Mouse (Mus musculus): Measurements from ENCODE around the gene Kirrel3. TPM values are rescaled to one million over a fixed set of nuclear protein-coding genes. Genes with fewer than 3 reads are reported as not detected.

The Kirrel3 gene
- polyA plus RNA-seq, 1 experiment from 2014 or later: 16.1 TPM

GRCm38 (mm10) chr9:35055528-35056330, 570.0 kb downstream of the Kirrel3 start:
- Histone ChIP-seq H3K9ac (no peak overlapping the region), H3K27me3 (no peaks in the 10 kb centered on the region), H3K9me3 (replicated peaks) (no peaks in the 10 kb centered on the region), H3K4me3 (no peak overlapping the region), H3K36me3 (peaks cover 7% of the 10 kb centered on the region; the same call in 1 of the 2 replicates), H3K4me2 (replicated peaks) (no peak overlapping the region), H3K27ac (no peak overlapping the region), H3K4me1 (no peaks in the 10 kb centered on the region)
- no peak for ATAC-seq (ENCODE audit: low FRiP score)
- 86% methylated on average over 11 of the region's 11 CpGs for WGBS

GRCm38 (mm10) chr9:35056611-35057010, 570.9 kb downstream of the Kirrel3 start:
- Histone ChIP-seq H3K27ac (no peak overlapping the region), H3K27me3 (no peaks in the 10 kb centered on the region), H3K4me2 (replicated peaks) (no peak overlapping the region), H3K9ac (no peak overlapping the region), H3K4me1 (no peaks in the 10 kb centered on the region; the same call in 1 of the 2 replicates), H3K36me3 (peaks cover 7% of the 10 kb centered on the region; the same call in 1 of the 2 replicates), H3K9me3 (replicated peaks) (no peaks in the 10 kb centered on the region), H3K4me3 (no peak overlapping the region)
- 91% methylated on average over 3 of the region's 3 CpGs for WGBS
- ATAC-seq (ENCODE audit: low FRiP score): no peak

GRCm38 (mm10) chr9:35057631-35058030, 571.9 kb downstream of the Kirrel3 start:
- Histone ChIP-seq H3K27ac (no peak overlapping the region), H3K27me3 (no peaks in the 10 kb centered on the region), H3K9ac (no peak overlapping the region), H3K36me3 (peaks cover 7% of the 10 kb centered on the region; the same call in 1 of the 2 replicates), H3K4me3 (no peak overlapping the region), H3K9me3 (replicated peaks) (no peaks in the 10 kb centered on the region), H3K4me2 (replicated peaks) (no peak overlapping the region), H3K4me1 (no peaks in the 10 kb centered on the region; the same call in 1 of the 2 replicates)
- no peak for ATAC-seq (ENCODE audit: low FRiP score)
- 85% methylated on average over 6 of the region's 6 CpGs for WGBS

- H3K27ac ChIP-seq: no peak overlapping the region
- 88% methylated on average over 4 of the region's 4 CpGs for WGBS
- no peaks in the 10 kb centered on the region for H3K27me3 ChIP-seq
- peaks cover 2% of the 10 kb centered on the region; the same call in 1 of the 2 replicates for H3K36me3 ChIP-seq
- no peak for ATAC-seq (ENCODE audit: low FRiP score)
- H3K4me3 ChIP-seq: no peak overlapping the region
- H3K4me1 ChIP-seq: no peaks in the 10 kb centered on the region; the same call in 1 of the 2 replicates
- no peaks in the 10 kb centered on the region for H3K9me3 ChIP-seq (replicated peaks)
- H3K9ac ChIP-seq: no peak overlapping the region
- no peak overlapping the region for H3K4me2 ChIP-seq (replicated peaks)
Observed at GRCm38 (mm10) chr9:35058186-35058585, 572.5 kb downstream of the Kirrel3 start.

DNA sequence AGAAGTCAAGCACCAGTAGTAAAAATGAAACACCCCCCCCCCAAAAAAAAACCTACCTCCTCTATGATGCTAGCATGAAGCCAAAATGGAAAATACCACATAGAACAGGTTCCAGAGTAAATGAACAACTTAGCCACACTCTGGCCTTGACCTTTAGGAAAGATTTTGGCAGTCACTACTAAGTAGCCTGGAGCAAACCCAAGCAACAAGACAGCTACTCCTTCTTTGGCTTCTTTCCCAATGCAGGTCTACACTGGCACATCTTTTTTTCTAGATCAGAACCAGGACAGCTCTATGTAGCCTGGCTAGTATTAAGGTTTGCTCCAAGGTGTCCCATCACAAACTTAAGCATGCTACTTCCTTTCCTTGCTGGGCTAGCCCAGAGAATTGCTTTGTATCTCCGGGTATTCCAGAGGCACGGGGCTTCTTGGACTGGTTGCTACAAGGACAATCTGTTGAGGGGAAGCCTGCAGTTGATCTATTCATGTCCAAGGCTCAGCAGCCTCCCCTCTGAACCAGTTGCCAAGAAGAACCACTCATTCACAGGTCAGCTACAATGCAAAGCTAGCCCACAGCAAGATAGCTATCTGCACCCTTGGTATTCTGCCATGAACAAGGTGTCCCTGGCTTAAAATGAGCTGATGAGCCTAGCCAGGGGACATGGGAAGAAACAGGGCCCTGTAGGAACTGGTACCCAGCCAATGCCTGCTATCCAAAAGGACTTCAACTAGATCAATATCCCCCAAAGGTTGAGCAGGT, 573.1 kb downstream of the Kirrel3 start:
- no peak overlapping the region for H3K4me2 ChIP-seq (replicated peaks)
- no peaks in the 10 kb centered on the region for H3K9me3 ChIP-seq (replicated peaks)
- no peaks in the 10 kb centered on the region for H3K27me3 ChIP-seq
- 98% methylated on average over 2 of the region's 2 CpGs for WGBS
- no peak overlapping the region for H3K9ac ChIP-seq
- H3K27ac ChIP-seq: no peak overlapping the region
- no peak overlapping the region for H3K4me3 ChIP-seq
- no peaks in the 10 kb centered on the region for H3K36me3 ChIP-seq
- no peaks in the 10 kb centered on the region; the same call in 1 of the 2 replicates for H3K4me1 ChIP-seq
- no peak for ATAC-seq (ENCODE audit: low FRiP score)

GRCm38 (mm10) chr9:35059881-35060280, 574.2 kb downstream of the Kirrel3 start:
- Histone ChIP-seq H3K9ac (no peak overlapping the region), H3K9me3 (replicated peaks) (no peaks in the 10 kb centered on the region), H3K36me3 (no peaks in the 10 kb centered on the region), H3K4me2 (replicated peaks) (no peak overlapping the region), H3K4me3 (no peak overlapping the region), H3K27ac (no peak overlapping the region), H3K27me3 (no peaks in the 10 kb centered on the region), H3K4me1 (no peaks in the 10 kb centered on the region; the same call in 1 of the 2 replicates)
- WGBS: 85% methylated on average over 5 of the region's 5 CpGs
- no peak for ATAC-seq (ENCODE audit: low FRiP score)

DNA sequence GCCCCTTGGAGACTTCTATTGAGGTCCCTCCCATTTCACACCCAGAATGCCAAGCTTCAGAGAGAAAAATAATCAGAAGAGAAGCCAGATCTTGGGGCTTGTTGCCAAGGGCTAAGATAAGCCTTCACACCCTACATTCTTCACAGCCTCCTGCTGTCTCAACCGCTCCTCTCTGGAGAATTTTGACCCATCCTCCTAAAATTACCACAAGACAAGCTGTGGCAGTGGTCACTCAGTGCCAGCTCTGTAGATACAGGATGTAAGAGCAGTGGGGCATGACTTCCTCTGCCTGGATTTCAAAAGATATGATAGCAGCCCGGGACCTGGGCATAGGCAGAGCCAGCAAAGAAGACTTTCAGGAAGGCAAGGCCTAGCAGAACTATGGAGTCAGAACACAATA, 575.8 kb downstream of the Kirrel3 start:
- Histone ChIP-seq H3K4me3 (no peak overlapping the region), H3K27ac (no peak overlapping the region), H3K9me3 (replicated peaks) (no peaks in the 10 kb centered on the region), H3K27me3 (no peaks in the 10 kb centered on the region), H3K4me2 (replicated peaks) (no peak overlapping the region), H3K4me1 (no peaks in the 10 kb centered on the region; the same call in 1 of the 2 replicates), H3K9ac (no peak overlapping the region), H3K36me3 (no peaks in the 10 kb centered on the region)
- no peak for ATAC-seq (ENCODE audit: low FRiP score)
- 65% methylated on average over 2 of the region's 2 CpGs for WGBS
